Mouse (Mus musculus) hindbrain, embryonic 12.5 days (tissue): ENCODE data around the gene Selenot. TPM values are rescaled to one million over a fixed set of nuclear protein-coding genes. Genes with fewer than 3 reads are reported as not detected.

ENCODE experiments used
- polyA plus RNA-seq: library from polyadenylated mRNA; unstranded; fragments of >200 nt; fragmentation: Nextera tagmentation; extraction: Ambion mirVana; gene quantifications from 2 replicates; pipeline ENCODE4 v1.2.1, GENCODE M21; 2016

Gene Selenot
- polyA plus RNA-seq, 1 experiment from 2014 or later, result 21.3 TPM

Other genes starting within 250 kb of the Selenot start
- gene Tsc22d2, start 161.9 kb upstream of the Selenot start, polyA plus RNA-seq, result 17.0 and 18.9 TPM in 2 replicates
- gene Eif2a, start 50.8 kb upstream of the Selenot start, polyA plus RNA-seq, result 47.2 and 55.2 TPM in 2 replicates
- gene Serp1, start 50.7 kb upstream of the Selenot start, polyA plus RNA-seq, result 123 and 134 TPM in 2 replicates
- 0.10 and 0.15 TPM in 2 replicates for gene Erich6, start 60.6 kb downstream of the Selenot start, polyA plus RNA-seq
- 7.6 and 7.8 TPM in 2 replicates for gene Siah2, start 115.8 kb downstream of the Selenot start, polyA plus RNA-seq
- not detected in 2 replicates for gene Mindy4b-ps, start 245.7 kb downstream of the Selenot start, polyA plus RNA-seq